Mouse (Mus musculus) lung, embryonic 16.5 days (tissue): Measurements from ENCODE around the gene Itga10. TPM values are rescaled to one million over a fixed set of nuclear protein-coding genes. Genes with fewer than 3 reads are reported as not detected.

Source experiments
- ATAC-seq: fragments of 200-750 bp; cut with Nextera tagmentation; 2 replicates; pipeline ENCODE4 v1.8.0; 2017; ENCODE audit warnings: low read depth, mild to moderate bottlenecking, moderate library complexity
- H3K27ac ChIP-seq: fragments of 300-500 bp; sonication (generic); 2 replicates; pipeline ENCODE4 v1.5.1; 2014; ENCODE audit warnings: mild to moderate bottlenecking, control low read depth, low read length
- H3K27me3 ChIP-seq: fragments of 300-500 bp; sonication (generic); 2 replicates; pipeline ENCODE4 v1.6.1; 2014; ENCODE audit warnings: low read depth, low read length, mixed read lengths; ENCODE audit not compliant: control insufficient read depth, insufficient read depth
- H3K36me3 ChIP-seq: fragments of 300-500 bp; sonication (generic); 2 replicates; pipeline ENCODE4 v1.6.1; 2014; ENCODE audit warnings: low read length; ENCODE audit not compliant: control insufficient read depth, insufficient read depth
- H3K4me1 ChIP-seq: fragments of 300-500 bp; sonication (generic); replicated peaks from 2 replicates; pipeline ENCODE4 v1.6.1; 2014; ENCODE audit warnings: low read length, mixed read lengths; ENCODE audit not compliant: control insufficient read depth, insufficient read depth
- H3K4me2 ChIP-seq: fragments of 300-500 bp; sonication (generic); 2 replicates; pipeline ENCODE4 v1.6.1; 2014; ENCODE audit warnings: low read depth, low read length, control low read depth
- H3K4me3 ChIP-seq: fragments of 300-500 bp; sonication (generic); 2 replicates; pipeline ENCODE4 v1.5.1; 2014; ENCODE audit warnings: mild to moderate bottlenecking, low read length, control low read depth
- H3K9ac ChIP-seq: fragments of 300-500 bp; sonication (generic); 2 replicates; pipeline ENCODE4 v1.6.1; 2014; ENCODE audit warnings: low read length, control low read depth
- H3K9me3 ChIP-seq: fragments of 300-500 bp; sonication (generic); 2 replicates; pipeline ENCODE4 v1.6.1; 2016; ENCODE audit warnings: low read length; ENCODE audit not compliant: control insufficient read depth
- WGBS: fragments of 180-500 bp; shearing (Covaris S2); extraction: QIAGEN DNeasy Blood & Tissue Kit; methylation state at CpG from one replicate; pipeline ENCODE4 v1.1.7; 2014; 5-methylcytosine and 5-hydroxymethylcytosine counted together
- polyA plus RNA-seq: library from polyadenylated mRNA; unstranded; fragments of >200 nt; fragmentation: Nextera tagmentation; extraction: Ambion mirVana; gene quantifications from 2 replicates; pipeline ENCODE4 v1.2.1, GENCODE M21; 2015

Gene Itga10
- polyA plus RNA-seq, 1 experiment from 2014 or later = 1.0 TPM

DNA sequence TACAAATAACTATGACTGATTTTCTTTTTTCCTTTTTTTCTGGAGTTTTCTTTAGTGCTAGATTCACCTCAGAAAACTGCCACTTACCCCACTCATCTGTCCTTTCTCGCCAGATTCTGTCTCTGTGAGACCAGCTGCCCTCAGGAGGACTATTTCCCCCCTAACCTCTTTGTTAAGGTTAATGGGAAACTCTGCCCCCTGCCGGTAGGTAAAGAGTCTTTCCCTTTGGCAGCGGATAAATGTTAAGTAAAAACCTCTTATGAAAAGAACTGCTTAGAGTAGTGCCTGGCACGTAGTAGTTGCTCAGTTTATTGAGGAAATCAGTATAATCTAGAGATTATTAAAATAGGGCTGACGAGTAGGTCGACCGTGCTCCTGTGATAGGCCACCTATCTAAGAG lies 55.0 kb downstream of the Itga10 start:
- no peak for ATAC-seq
- Histone ChIP-seq H3K4me1 (peaks cover 14% of the 10 kb centered on the region), H3K9ac (no peak overlapping the region), H3K4me2 (no peak overlapping the region), H3K4me3 (no peak overlapping the region), H3K27ac (no peak overlapping the region), H3K36me3 (peaks cover 36% of the 10 kb centered on the region), H3K9me3 (no peaks in the 10 kb centered on the region), H3K27me3 (no peaks in the 10 kb centered on the region)
- WGBS = 58% methylated on average over 7 of the region's 7 CpGs

DNA sequence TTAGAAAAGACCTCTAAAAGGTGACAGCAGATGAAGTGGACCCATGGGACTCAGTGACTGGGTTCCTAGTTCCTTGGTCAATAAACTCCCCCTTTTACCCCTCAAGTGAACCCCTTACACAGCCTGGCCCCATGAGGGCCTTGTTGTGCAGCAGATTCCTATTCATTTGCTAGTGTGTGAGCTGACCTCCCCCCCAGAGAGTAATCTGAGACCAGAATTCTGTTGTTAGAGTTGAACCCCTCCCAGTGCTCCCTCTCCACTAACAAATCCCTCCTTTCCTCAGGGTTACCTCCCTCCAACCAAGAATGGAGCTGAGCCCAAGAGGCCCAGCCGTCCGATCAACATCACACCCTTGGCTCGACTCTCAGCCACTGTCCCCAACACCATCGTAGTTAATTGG lies 55.6 kb downstream of the Itga10 start:
- H3K4me1 ChIP-seq = peaks cover 11% of the 10 kb centered on the region
- 88% methylated on average over 4 of the region's 4 CpGs for WGBS
- no peak for ATAC-seq
- H3K27me3 ChIP-seq = no peaks in the 10 kb centered on the region
- H3K27ac ChIP-seq = no peak overlapping the region
- no peaks in the 10 kb centered on the region for H3K9me3 ChIP-seq
- no peak overlapping the region for H3K9ac ChIP-seq
- H3K4me2 ChIP-seq = no peak overlapping the region
- H3K36me3 ChIP-seq = peaks cover 38% of the 10 kb centered on the region
- H3K4me3 ChIP-seq = no peak overlapping the region

DNA sequence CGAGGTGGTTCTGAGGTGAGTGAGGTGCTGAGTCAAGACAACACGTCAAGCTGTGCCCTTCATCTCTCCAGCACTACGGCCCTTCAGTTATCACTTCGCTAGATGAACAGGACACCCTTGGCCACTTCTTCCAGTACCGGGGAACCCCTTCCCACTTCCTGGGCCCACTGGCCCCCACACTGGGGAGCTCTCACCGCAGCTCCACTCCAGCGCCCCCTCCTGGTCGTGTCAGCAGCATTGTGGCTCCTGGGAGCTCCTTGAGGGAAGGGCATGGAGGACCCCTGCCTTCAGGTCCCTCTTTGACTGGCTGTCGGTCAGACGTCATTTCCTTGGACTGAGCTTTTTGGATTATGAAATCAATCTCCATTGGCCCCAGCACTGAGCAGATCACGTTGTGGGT lies 59.4 kb downstream of the Itga10 start:
- no peaks in the 10 kb centered on the region for H3K9me3 ChIP-seq
- H3K4me2 ChIP-seq = no peak overlapping the region
- H3K27me3 ChIP-seq = peaks cover 5% of the 10 kb centered on the region
- H3K4me1 ChIP-seq = no peaks in the 10 kb centered on the region
- no peak overlapping the region for H3K27ac ChIP-seq
- WGBS = 63% methylated on average over 11 of the region's 11 CpGs
- no peak overlapping the region for H3K9ac ChIP-seq
- ATAC-seq = no peak
- H3K36me3 ChIP-seq = peaks cover 36% of the 10 kb centered on the region
- H3K4me3 ChIP-seq = no peak overlapping the region

DNA sequence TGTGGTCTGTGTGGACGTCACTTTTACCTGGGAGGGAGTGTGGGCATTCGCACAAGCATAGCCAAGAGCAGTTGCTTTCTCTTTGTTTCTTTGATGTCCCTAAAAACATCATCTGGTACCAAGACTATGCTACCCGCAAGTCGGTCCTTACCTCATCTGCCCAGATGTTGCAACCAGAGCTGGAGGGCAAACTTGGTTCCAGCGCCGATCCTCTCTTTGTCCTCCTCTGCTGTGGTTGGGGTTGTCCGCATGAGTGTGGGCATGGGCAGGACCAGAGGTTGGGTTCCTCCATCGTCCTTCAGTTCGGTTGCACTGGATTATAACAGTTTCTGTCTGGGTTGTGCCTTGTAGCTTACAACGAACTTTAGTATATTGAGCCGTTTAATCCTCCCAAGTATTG lies 60.8 kb downstream of the Itga10 start:
- no peak for ATAC-seq
- Histone ChIP-seq H3K4me2 (no peak overlapping the region), H3K27me3 (peaks cover 5% of the 10 kb centered on the region), H3K9ac (no peak overlapping the region), H3K36me3 (peaks cover 43% of the 10 kb centered on the region), H3K4me1 (no peaks in the 10 kb centered on the region), H3K9me3 (no peaks in the 10 kb centered on the region), H3K4me3 (no peak overlapping the region), H3K27ac (no peak overlapping the region)
- WGBS = 94% methylated on average over 11 of the region's 11 CpGs

DNA sequence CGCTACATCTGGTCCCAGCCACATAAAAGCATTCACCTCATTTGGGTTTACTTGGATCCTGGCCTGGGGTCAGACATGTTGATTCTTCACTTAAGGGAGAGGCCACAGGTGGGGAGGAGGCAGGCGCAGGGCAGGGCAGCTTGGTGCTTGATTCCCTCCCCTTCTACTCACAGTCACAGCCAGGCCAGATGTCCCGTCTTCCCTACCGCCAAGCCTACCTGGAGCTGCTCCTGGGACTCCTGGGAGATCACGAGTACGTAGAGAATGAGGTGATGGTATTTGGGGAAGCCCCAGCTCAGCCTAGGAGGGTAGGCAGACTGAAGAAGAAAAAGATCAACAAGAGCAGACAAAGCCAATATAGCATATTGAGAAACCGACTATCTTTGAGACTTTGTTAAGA lies 61.6 kb downstream of the Itga10 start:
- Histone ChIP-seq H3K27ac (no peak overlapping the region), H3K4me3 (no peak overlapping the region), H3K36me3 (peaks cover 43% of the 10 kb centered on the region), H3K4me1 (no peaks in the 10 kb centered on the region), H3K9ac (no peak overlapping the region), H3K4me2 (no peak overlapping the region), H3K27me3 (peaks cover 5% of the 10 kb centered on the region), H3K9me3 (no peaks in the 10 kb centered on the region)
- WGBS = 66% methylated on average over 7 of the region's 7 CpGs
- no peak for ATAC-seq

DNA sequence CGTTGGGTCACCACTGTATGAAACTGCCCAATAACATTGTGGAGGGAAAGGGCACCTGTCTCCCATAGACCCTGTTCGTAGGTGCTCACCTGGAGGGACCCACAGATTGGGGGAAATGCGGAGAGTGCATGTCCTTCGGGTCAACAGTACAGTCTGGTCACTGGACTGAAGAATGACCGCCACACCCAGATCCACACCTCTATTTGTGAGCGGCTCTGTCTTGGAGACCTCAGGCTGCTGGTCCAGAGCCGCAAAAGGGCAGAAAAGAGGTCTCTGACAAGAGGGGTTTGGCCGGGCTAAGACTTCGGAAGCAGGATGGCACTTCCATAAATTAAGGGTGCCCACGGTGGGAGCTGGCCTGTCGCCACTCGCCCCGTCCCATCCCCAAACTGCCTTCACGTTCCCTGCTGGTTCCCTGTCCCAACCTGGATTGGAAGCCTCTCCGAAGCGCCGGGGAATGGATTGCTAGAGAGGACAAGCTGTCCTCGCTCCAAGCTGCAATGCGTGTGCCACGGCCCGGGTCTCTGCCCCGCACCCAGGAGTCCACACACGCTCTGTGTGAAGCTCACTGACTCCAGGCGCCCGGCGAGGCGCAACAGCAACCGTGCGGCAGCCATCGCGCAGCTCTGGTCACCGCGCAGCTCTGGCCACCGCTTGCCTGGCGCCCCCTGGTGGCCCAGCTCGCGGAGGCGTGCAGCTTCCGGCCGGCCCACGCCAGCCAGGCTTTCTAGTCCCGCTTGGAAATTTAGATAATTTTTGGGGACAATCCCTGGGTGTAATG lies 62.7 kb downstream of the Itga10 start, which contains the start of gene Nudt17:
Gene Nudt17, minus strand, starts transcription at position 660 of the 781 bp plus-strand sequence.
- Histone ChIP-seq H3K27ac (no peak within 1 kb of the TSS), H3K27me3 (peaks cover 5% of the 10 kb centered on the region), H3K4me1 (no peaks in the 10 kb centered on the region), H3K36me3 (peaks cover 41% of the 10 kb centered on the region), H3K4me3 (peak within 1 kb of the TSS; percentile 60), H3K9ac (peak within 1 kb of the TSS; percentile 82), H3K9me3 (no peaks in the 10 kb centered on the region), H3K4me2 (peak within 1 kb of the TSS; percentile 98)
- WGBS = 4% methylated on average over 42 of the region's 42 CpGs
- ATAC-seq = peak; percentile 93

DNA sequence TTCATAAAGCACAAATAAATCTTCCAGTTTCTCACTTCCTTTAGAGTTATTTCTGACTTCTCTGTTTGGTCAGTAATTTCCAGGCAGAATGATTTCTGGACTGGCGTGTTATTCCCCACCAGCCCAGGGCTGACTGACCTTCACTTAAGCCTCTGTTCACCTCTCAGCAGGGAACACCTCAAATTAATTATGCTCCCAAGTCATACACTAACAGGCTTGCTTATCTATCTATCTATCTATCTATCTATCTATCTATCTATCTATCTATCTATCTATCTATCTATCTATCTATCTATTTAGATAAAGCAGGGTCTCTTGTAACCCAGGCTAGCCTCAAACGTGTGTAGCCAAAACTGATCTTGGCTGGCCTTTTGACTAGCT lies 63.3 kb downstream of the Itga10 start:
- 44% methylated on average over 2 of the region's 2 CpGs for WGBS
- Histone ChIP-seq H3K4me2 (peak overlapping the region; percentile 98), H3K36me3 (peaks cover 46% of the 10 kb centered on the region), H3K27ac (no peak overlapping the region), H3K9ac (peak overlapping the region; percentile 82; the same call in 1 of the 2 replicates), H3K4me3 (no peak overlapping the region; the same call in 1 of the 2 replicates), H3K27me3 (peaks cover 5% of the 10 kb centered on the region), H3K4me1 (no peaks in the 10 kb centered on the region), H3K9me3 (no peaks in the 10 kb centered on the region)
- no peak for ATAC-seq

Other genes starting within 250 kb of the Itga10 start
- gene BC107364, start 193.3 kb upstream of the Itga10 start, polyA plus RNA-seq = 0.30 and 0.34 TPM in 2 replicates
- 0.57 and 1.1 TPM in 2 replicates for gene Hfe2, start 120.4 kb upstream of the Itga10 start, polyA plus RNA-seq
- 184 and 197 TPM in 2 replicates for gene Txnip, start 87.6 kb upstream of the Itga10 start, polyA plus RNA-seq
- gene Gm16253, start 68.6 kb upstream of the Itga10 start, polyA plus RNA-seq = 1.4 TPM in 2 replicates
- 35.9 TPM in 2 replicates for gene Polr3gl, start 51.4 kb upstream of the Itga10 start, polyA plus RNA-seq
- gene Ankrd34a, start 48.9 kb upstream of the Itga10 start, polyA plus RNA-seq = 1.6 and 1.9 TPM in 2 replicates
- 6.7 and 8.2 TPM in 2 replicates for gene Lix1l, start 44.4 kb upstream of the Itga10 start, polyA plus RNA-seq
- 132 and 135 TPM in 2 replicates for gene Rbm8a, start 15.7 kb upstream of the Itga10 start, polyA plus RNA-seq
- 54.2 and 57.7 TPM in 2 replicates for gene Pex11b, start 10.2 kb upstream of the Itga10 start, polyA plus RNA-seq
- gene Gm42957, start 10.1 kb upstream of the Itga10 start, polyA plus RNA-seq = 0.15 and 0.24 TPM in 2 replicates
- gene Ankrd35, start 24.5 kb downstream of the Itga10 start, polyA plus RNA-seq = 0.36 and 0.50 TPM in 2 replicates
- gene Pias3, start 50.8 kb downstream of the Itga10 start, polyA plus RNA-seq = 51.9 and 52.0 TPM in 2 replicates
- 7.2 and 8.2 TPM in 2 replicates for gene Nudt17, start 63.0 kb downstream of the Itga10 start, polyA plus RNA-seq
- 35.6 and 35.7 TPM in 2 replicates for gene Polr3c, start 82.0 kb downstream of the Itga10 start, polyA plus RNA-seq
- 45.7 and 47.8 TPM in 2 replicates for gene Rnf115, start 82.1 kb downstream of the Itga10 start, polyA plus RNA-seq
- gene Pdzk1, start 183.7 kb downstream of the Itga10 start, polyA plus RNA-seq = 0.64 TPM in 1 of 2 replicates, not detected in the other
- 0.40 and 1.8 TPM in 2 replicates for gene Cd160, start 183.8 kb downstream of the Itga10 start, polyA plus RNA-seq